Mouse (Mus musculus) liver, adult 2 months (tissue): Measurements from ENCODE around the gene Dtd1.

ENCODE experiments used
- CTCF ChIP-seq: fragments of 200-500 bp; IDR thresholded peaks from 2 replicates; pipeline ENCODE4 v1.5.1; 2011; ENCODE audit warnings: low read depth, low read length, control low read depth
- POLR2A ChIP-seq: fragments of 200-500 bp; IDR thresholded peaks from 2 replicates; pipeline ENCODE4 v1.6.1; 2011; ENCODE audit warnings: low read length, control low read depth; ENCODE audit not compliant: insufficient read depth; ENCODE audit errors: extremely low read depth

- TF ChIP-seq CTCF (no peak), POLR2A (no peak)
Observed at GRCm38 (mm10) chr2:144709704-144710103, 110.0 kb downstream of the Dtd1 start.
